Mouse (Mus musculus) olfactory bulb, adult 2 months (tissue): ENCODE measurements around the gene Sptbn1.

Source experiments
- CTCF ChIP-seq: fragments of 200-500 bp; IDR thresholded peaks from 2 replicates; pipeline ENCODE4 v1.5.1; 2012; ENCODE audit warnings: low read depth, mild to moderate bottlenecking, low read length, moderate library complexity; ENCODE audit not compliant: insufficient read depth
- POLR2A ChIP-seq: fragments of 200-500 bp; IDR thresholded peaks from 2 replicates; pipeline ENCODE4 v1.6.1; 2012; ENCODE audit warnings: mild to moderate bottlenecking, low read depth, low read length, moderate library complexity; ENCODE audit not compliant: insufficient read depth

GRCm38 (mm10) chr11:30218386-30218785, 49.6 kb downstream of the Sptbn1 start:
- no peak for TF ChIP-seq CTCF
- TF ChIP-seq POLR2A: no peak
